Mouse (Mus musculus): ENCODE results near the gene Them7. TPM values are rescaled to one million over a fixed set of nuclear protein-coding genes. Genes with fewer than 3 reads are reported as not detected.

Gene Them7
- polyA plus RNA-seq, 1 experiment from 2014 or later: 0.17 TPM

DNA sequence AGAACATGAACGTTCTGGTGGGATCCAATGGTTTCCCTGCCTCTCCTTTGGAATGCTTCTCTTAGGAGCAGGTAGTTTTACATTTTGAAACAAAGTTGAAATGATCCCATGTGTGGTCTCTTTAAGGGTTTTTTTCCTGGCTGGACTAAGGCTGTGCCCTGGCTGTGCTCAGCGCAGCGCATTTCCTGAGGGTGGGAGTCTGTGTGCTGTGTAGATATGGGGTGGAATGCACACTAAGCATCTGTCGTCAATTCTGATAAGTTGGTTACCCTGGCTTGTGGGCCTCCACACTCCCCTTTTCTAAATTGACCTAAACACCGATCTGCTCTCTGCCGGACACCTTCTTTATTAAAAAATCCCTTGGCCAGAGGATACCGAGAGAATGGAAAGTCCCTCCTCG is 203.3 kb downstream of the Them7 start:
- H3K9me3 ChIP-seq: no peaks in the 10 kb centered on the region
- no peaks in the 10 kb centered on the region for H3K36me3 ChIP-seq
- no peak overlapping the region for H3K9ac ChIP-seq
- no peaks in the 10 kb centered on the region for H3K27me3 ChIP-seq
- no peaks in the 10 kb centered on the region for H3K4me1 ChIP-seq
- H3K4me3 ChIP-seq: no peak overlapping the region
- no peak for ATAC-seq (ENCODE audit: insufficient number of reproducible peaks, insufficient read depth, low FRiP score, low TSS enrichment)
- no peak overlapping the region for H3K4me2 ChIP-seq (replicated peaks)
- H3K27ac ChIP-seq: no peak overlapping the region
- WGBS: 60% methylated on average over 8 of the region's 8 CpGs

DNA sequence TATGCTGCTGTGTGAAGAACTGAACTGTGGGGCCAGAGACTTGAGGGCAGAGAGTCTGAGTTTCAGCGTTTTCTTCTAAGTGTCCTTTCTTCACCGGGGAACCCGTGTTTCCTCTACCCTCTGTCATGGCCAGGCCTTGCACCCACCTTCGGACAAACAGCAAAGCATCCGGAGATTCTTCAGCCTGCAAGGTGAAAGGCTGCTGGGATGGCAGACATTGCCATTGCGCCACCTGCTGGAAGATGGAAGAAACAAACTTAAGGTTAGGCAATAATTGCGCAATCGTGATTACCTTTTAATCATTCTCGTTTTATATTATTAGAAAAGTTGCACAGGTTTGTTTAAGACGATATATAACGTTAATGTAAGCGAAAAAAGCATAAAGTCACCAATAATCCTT is 203.9 kb downstream of the Them7 start:
- no peak for ATAC-seq (ENCODE audit: insufficient number of reproducible peaks, insufficient read depth, low FRiP score, low TSS enrichment)
- Histone ChIP-seq H3K9me3 (no peaks in the 10 kb centered on the region), H3K27ac (no peak overlapping the region), H3K4me3 (no peak overlapping the region), H3K9ac (no peak overlapping the region), H3K4me1 (no peaks in the 10 kb centered on the region), H3K36me3 (no peaks in the 10 kb centered on the region), H3K4me2 (replicated peaks) (no peak overlapping the region), H3K27me3 (no peaks in the 10 kb centered on the region)
- 3% methylated on average over 12 of the region's 12 CpGs for WGBS

DNA sequence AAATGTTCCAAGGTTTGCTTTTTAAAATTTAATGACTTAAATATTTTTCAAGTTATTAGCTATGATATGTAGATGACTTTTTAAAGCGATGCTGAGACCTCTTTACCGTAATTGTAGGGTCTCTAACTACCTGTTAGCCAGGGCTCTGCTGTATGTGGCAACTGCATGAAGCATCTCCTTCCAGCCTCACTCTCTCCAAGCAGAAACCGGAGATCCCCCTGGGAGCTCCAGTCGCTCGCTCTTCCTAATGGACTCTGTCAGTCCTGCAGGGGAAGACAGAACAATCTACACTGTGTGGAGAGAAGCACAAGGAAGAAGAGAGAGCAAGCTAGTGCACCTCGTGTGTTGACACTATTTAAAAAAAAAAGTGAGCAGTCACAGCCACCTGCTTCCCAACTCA is 204.3 kb downstream of the Them7 start:
- no peak overlapping the region for H3K27ac ChIP-seq
- H3K36me3 ChIP-seq: no peaks in the 10 kb centered on the region
- no peaks in the 10 kb centered on the region for H3K27me3 ChIP-seq
- 14% methylated on average over 6 of the region's 6 CpGs for WGBS
- no peak overlapping the region for H3K4me2 ChIP-seq (replicated peaks)
- H3K4me1 ChIP-seq: peaks cover 3% of the 10 kb centered on the region; the same call in 1 of the 2 replicates
- H3K4me3 ChIP-seq: no peak overlapping the region
- no peaks in the 10 kb centered on the region for H3K9me3 ChIP-seq
- H3K9ac ChIP-seq: no peak overlapping the region
- ATAC-seq (ENCODE audit: insufficient number of reproducible peaks, insufficient read depth, low FRiP score, low TSS enrichment): no peak

Other genes with a start within 250 kb of the Them7 start
- gene Eif3m, start 207.2 kb upstream of the Them7 start, polyA plus RNA-seq (2016; fragmentation: Nextera tagmentation; extraction: Ambion mirVana): 276 and 283 TPM in 2 replicates
- gene Gm11060, start 132.3 kb upstream of the Them7 start, polyA plus RNA-seq (2016; fragmentation: Nextera tagmentation; extraction: Ambion mirVana): not detected in 2 replicates
- gene Wt1, start 97.8 kb upstream of the Them7 start, polyA plus RNA-seq (2016; fragmentation: Nextera tagmentation; extraction: Ambion mirVana): 0.64 and 0.78 TPM in 2 replicates
- gene Rcn1, start 175.0 kb downstream of the Them7 start, polyA plus RNA-seq (2016; fragmentation: Nextera tagmentation; extraction: Ambion mirVana): 187 and 201 TPM in 2 replicates

All from embryonic facial prominence, embryonic 12.5 days (tissue).